Mouse (Mus musculus): ENCODE data around the gene Exoc7. TPM values are rescaled to one million over a fixed set of nuclear protein-coding genes. Genes with fewer than 3 reads are reported as not detected.

Gene Exoc7
- 12.2 and 24.1 TPM in 2 replicates for polyA plus RNA-seq (2012; rRNA removed)

DNA sequence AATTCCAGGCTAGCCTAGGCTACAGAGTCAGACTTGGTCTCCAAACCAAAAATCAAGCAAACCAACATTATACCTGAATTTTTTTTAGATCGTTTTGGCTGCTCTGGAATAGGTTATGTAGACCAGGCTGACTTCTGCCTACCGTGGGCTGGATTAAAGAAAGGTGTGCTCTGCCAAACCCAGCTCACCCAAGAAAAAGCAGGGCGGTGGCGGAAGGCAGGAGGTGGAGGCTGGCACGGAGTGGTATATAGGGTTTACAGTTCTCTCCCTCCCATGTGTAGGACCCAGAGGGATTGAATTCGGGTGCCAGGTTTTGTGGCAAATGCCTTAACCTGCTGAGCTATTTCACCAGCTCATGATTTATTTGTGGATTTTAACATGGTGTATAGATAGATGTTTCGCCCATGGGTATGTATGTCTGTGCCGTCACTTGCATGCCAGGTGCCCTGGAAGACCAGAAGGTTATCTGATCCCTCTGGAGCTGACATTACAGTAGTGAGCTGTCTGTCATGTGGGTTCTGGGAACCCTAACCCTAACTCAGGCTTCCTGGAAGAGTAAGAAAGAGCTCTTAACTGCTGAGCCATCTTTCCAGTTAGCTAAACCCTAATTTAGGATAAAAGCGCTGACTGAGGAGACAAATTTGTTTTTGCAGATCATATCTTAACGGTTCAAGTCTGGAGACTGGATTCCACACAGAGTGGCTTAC, at the start of gene Exoc7:
Gene Exoc7 (minus strand): TSS at position 215 of the 707 bp plus-strand sequence.
- WGBS: 82% methylated on average over 10 of the region's 10 CpGs
- Histone ChIP-seq H3K36me3 (ENCODE audit: control insufficient read depth, insufficient read depth, low read length) (peaks cover 19% of the 10 kb centered on the region), H3K27me3 (ENCODE audit: control insufficient read depth, insufficient read depth, low read length) (no peaks in the 10 kb centered on the region), H3K4me3 (ENCODE audit: low read depth, low read length) (peak within 1 kb of the TSS; percentile 86), H3K4me1 (ENCODE audit: control insufficient read depth, insufficient read depth, insufficient read length, low read length) (peaks cover 6% of the 10 kb centered on the region; the same call in 1 of the 2 replicates), H3K27ac (ENCODE audit: insufficient read depth, low read depth, low read length) (no peak within 1 kb of the TSS)
- no peak for TF ChIP-seq POLR2A (IDR thresholded peaks at IDR 0.05; ENCODE audit: low read depth, low read length)
- no peak for TF ChIP-seq CTCF (IDR thresholded peaks at IDR 0.05; ENCODE audit: extremely low read depth, insufficient read length, insufficient replicate concordance, low read depth, low read length)

DNA sequence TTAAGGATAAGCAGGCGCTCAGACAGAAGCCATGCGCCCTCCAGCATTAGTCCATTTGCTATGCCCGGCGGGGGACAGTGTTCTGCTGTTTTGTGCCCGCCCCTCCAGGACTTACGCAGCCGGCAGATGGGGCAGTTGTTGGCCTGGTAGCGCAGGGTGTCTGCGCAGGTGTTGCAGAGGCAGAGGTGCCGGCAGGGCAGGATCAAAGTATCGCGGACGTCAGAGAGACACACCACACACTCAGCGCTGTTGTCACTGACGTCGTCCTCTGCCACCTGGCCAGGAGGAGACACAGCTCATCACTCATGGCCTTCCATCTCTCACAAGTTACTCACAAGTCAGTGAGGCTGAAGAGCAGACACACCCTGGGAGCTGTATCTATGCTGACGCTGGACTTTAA, 47.5 kb upstream of the Exoc7 start:
- H3K27ac ChIP-seq (ENCODE audit: insufficient read depth, low read depth, low read length): no peak overlapping the region
- no peak overlapping the region for H3K4me3 ChIP-seq (ENCODE audit: low read depth, low read length)
- no peaks in the 10 kb centered on the region for H3K27me3 ChIP-seq (ENCODE audit: control insufficient read depth, insufficient read depth, low read length)
- peaks cover 10% of the 10 kb centered on the region for H3K4me1 ChIP-seq (ENCODE audit: control insufficient read depth, insufficient read depth, insufficient read length, low read length)
- 71% methylated on average over 17 of the region's 17 CpGs for WGBS
- H3K36me3 ChIP-seq (ENCODE audit: control insufficient read depth, insufficient read depth, low read length): peaks cover 2% of the 10 kb centered on the region; the same call in 1 of the 2 replicates
- no peak for TF ChIP-seq CTCF (IDR thresholded peaks at IDR 0.05; ENCODE audit: extremely low read depth, insufficient read length, insufficient replicate concordance, low read depth, low read length)
- no peak for TF ChIP-seq POLR2A (IDR thresholded peaks at IDR 0.05; ENCODE audit: low read depth, low read length)

DNA sequence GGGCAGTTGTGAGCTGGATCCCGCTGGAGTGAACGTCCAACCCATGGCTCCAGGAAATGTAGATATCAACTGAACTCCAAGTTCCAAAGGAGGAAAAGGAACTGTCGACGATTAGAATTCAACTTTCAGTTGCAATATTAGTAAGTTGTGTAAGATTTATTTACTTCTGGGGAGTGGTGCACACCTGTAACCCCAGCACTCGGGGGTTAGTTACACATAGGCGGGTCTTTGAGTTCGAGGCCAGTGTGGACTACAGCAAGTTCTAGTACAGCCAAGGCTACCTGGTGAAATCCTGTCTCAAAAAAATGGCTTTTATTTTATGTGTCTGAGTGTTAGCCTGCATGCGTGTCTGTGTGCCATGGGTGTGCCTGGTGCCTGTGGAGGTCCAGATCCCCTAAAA, 46.5 kb upstream of the Exoc7 start:
- Histone ChIP-seq H3K4me3 (ENCODE audit: low read depth, low read length) (no peak overlapping the region), H3K36me3 (ENCODE audit: control insufficient read depth, insufficient read depth, low read length) (peaks cover 2% of the 10 kb centered on the region; the same call in 1 of the 2 replicates), H3K27me3 (ENCODE audit: control insufficient read depth, insufficient read depth, low read length) (no peaks in the 10 kb centered on the region), H3K4me1 (ENCODE audit: control insufficient read depth, insufficient read depth, insufficient read length, low read length) (peaks cover 10% of the 10 kb centered on the region), H3K27ac (ENCODE audit: insufficient read depth, low read depth, low read length) (peak overlapping the region; percentile 29; the same call in 1 of the 2 replicates)
- 38% methylated on average over 8 of the region's 8 CpGs for whole genome bisulfite sequencing
- TF ChIP-seq POLR2A (IDR thresholded peaks at IDR 0.05; ENCODE audit: low read depth, low read length): no peak
- TF ChIP-seq CTCF (IDR thresholded peaks at IDR 0.05; ENCODE audit: extremely low read depth, insufficient read length, insufficient replicate concordance, low read depth, low read length): no peak

- H3K36me3 ChIP-seq (ENCODE audit: control insufficient read depth, insufficient read depth, low read length): peaks cover 2% of the 10 kb centered on the region; the same call in 1 of the 2 replicates
- 73% methylated on average over 5 of the region's 5 CpGs for WGBS
- peaks cover 10% of the 10 kb centered on the region for H3K4me1 ChIP-seq (ENCODE audit: control insufficient read depth, insufficient read depth, insufficient read length, low read length)
- no peak overlapping the region for H3K4me3 ChIP-seq (ENCODE audit: low read depth, low read length)
- H3K27ac ChIP-seq (ENCODE audit: insufficient read depth, low read depth, low read length): no peak overlapping the region
- no peaks in the 10 kb centered on the region for H3K27me3 ChIP-seq (ENCODE audit: control insufficient read depth, insufficient read depth, low read length)
- 0 out of 2 replicates have a peak, but pooled peaks have one; percentile 29 for TF ChIP-seq CTCF (IDR thresholded peaks at IDR 0.05; ENCODE audit: extremely low read depth, insufficient read length, insufficient replicate concordance, low read depth, low read length)
- TF ChIP-seq POLR2A (IDR thresholded peaks at IDR 0.05; ENCODE audit: low read depth, low read length): no peak
Measured at GRCm38 (mm10) chr11:116351294-116351693, 44.3 kb upstream of the Exoc7 start.

GRCm38 (mm10) chr11:116347955-116348354, 40.9 kb upstream of the Exoc7 start:
- no peaks in the 10 kb centered on the region for H3K27me3 ChIP-seq (ENCODE audit: control insufficient read depth, insufficient read depth, low read length)
- no peak overlapping the region for H3K27ac ChIP-seq (ENCODE audit: insufficient read depth, low read depth, low read length)
- 87% methylated on average over 5 of the region's 5 CpGs for WGBS
- no peak overlapping the region for H3K4me3 ChIP-seq (ENCODE audit: low read depth, low read length)
- H3K4me1 ChIP-seq (ENCODE audit: control insufficient read depth, insufficient read depth, insufficient read length, low read length): peaks cover 2% of the 10 kb centered on the region; the same call in 1 of the 2 replicates
- TF ChIP-seq POLR2A (IDR thresholded peaks at IDR 0.05; ENCODE audit: low read depth, low read length): no peak
- TF ChIP-seq CTCF (IDR thresholded peaks at IDR 0.05; ENCODE audit: extremely low read depth, insufficient read length, insufficient replicate concordance, low read depth, low read length): no peak
- H3K36me3 ChIP-seq (ENCODE audit: control insufficient read depth, insufficient read depth, low read length): no peaks in the 10 kb centered on the region

DNA sequence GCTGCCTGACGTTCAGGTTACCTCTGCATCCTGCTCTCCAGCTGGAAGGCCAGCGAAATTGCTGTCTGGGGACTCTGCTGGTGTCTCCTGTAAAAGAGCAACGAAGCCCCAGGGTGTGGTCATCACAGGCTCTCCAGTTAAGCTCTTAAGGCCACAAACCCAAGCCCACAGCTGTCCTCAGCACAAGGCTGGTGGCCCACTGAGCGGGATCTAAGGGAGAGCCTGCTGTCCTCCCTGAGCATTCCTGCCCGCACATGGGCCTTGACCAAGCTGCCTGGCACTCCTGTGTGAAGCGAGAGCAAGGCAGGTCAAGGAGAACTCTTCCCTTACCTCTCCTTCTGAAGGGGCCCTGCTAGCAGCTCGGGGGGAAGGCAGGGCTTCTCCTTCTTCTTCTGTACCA, 40.0 kb upstream of the Exoc7 start:
- WGBS: 89% methylated on average over 7 of the region's 7 CpGs
- H3K4me3 ChIP-seq (ENCODE audit: low read depth, low read length): no peak overlapping the region
- H3K27ac ChIP-seq (ENCODE audit: insufficient read depth, low read depth, low read length): no peak overlapping the region
- H3K27me3 ChIP-seq (ENCODE audit: control insufficient read depth, insufficient read depth, low read length): no peaks in the 10 kb centered on the region
- H3K36me3 ChIP-seq (ENCODE audit: control insufficient read depth, insufficient read depth, low read length): no peaks in the 10 kb centered on the region
- H3K4me1 ChIP-seq (ENCODE audit: control insufficient read depth, insufficient read depth, insufficient read length, low read length): peaks cover 2% of the 10 kb centered on the region; the same call in 1 of the 2 replicates
- TF ChIP-seq POLR2A (IDR thresholded peaks at IDR 0.05; ENCODE audit: low read depth, low read length) (no peak), CTCF (IDR thresholded peaks at IDR 0.05; ENCODE audit: extremely low read depth, insufficient read length, insufficient replicate concordance, low read depth, low read length) (no peak)

- WGBS: 73% methylated on average over 25 of the region's 25 CpGs
- Histone ChIP-seq H3K4me1 (ENCODE audit: control insufficient read depth, insufficient read depth, insufficient read length, low read length) (no peaks in the 10 kb centered on the region), H3K27ac (ENCODE audit: insufficient read depth, low read depth, low read length) (no peak overlapping the region), H3K4me3 (ENCODE audit: low read depth, low read length) (no peak overlapping the region), H3K27me3 (ENCODE audit: control insufficient read depth, insufficient read depth, low read length) (no peaks in the 10 kb centered on the region), H3K36me3 (ENCODE audit: control insufficient read depth, insufficient read depth, low read length) (no peaks in the 10 kb centered on the region)
- TF ChIP-seq POLR2A (IDR thresholded peaks at IDR 0.05; ENCODE audit: low read depth, low read length) (no peak), CTCF (IDR thresholded peaks at IDR 0.05; ENCODE audit: extremely low read depth, insufficient read length, insufficient replicate concordance, low read depth, low read length) (no peak)
Measured at GRCm38 (mm10) chr11:116342069-116342791, 35.2 kb upstream of the Exoc7 start.
